Mouse (Mus musculus): ENCODE results near the gene Tspan5.

DNA sequence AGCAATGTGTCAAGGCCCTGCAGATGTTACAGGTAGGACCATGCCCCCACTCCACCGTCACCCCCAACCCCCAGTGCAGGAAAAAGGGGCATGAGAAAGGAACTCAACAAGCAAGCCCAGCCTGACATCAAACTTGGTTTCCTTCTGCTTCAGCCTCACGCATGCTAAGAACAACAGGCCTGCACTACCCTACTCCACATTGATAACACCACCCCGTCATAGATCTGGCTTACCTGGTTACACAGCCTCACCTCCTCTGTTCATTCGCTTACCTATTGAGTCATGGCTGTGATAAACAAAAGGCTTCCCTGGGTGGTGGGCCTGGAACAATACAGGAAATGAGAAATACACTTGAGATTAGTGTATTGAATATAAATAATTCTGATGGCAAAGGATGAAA lies 26.8 kb upstream of the Tspan5 start:
- TF ChIP-seq CTCF (IDR thresholded peaks at IDR 0.05; ENCODE audit: low read depth), result no peak
- no peak for TF ChIP-seq EP300 (optimal IDR thresholded peaks at IDR 0.05)
